Mouse (Mus musculus): Measurements from ENCODE around the gene Abca2. TPM values are rescaled to one million over a fixed set of nuclear protein-coding genes. Genes with fewer than 3 reads are reported as not detected.

Abca2 gene
- polyA plus RNA-seq, 1 experiment = 51.0 TPM

GRCm38 (mm10) chr2:25468962-25469915 is 40.7 kb downstream of the Abca2 start:
- H3K36me3 ChIP-seq (ENCODE audit: control insufficient read depth, insufficient read depth, low read length) = no peaks in the 10 kb centered on the region
- no peak for TF ChIP-seq CTCF (conservative IDR thresholded peaks at IDR 0.05; ENCODE audit: insufficient read depth, insufficient read length, low read depth, low read length)
- TF ChIP-seq POLR2A (IDR thresholded peaks at IDR 0.05; ENCODE audit: low read depth, low read length) = no peak
- 70% methylated on average over 10 of the region's 10 CpGs for WGBS
- peaks cover 8% of the 10 kb centered on the region; the same call in 1 of the 2 replicates for H3K4me1 ChIP-seq (ENCODE audit: control insufficient read depth, insufficient read depth, low read length)
- H3K4me3 ChIP-seq (ENCODE audit: insufficient read depth, low read depth, low read length) = no peak overlapping the region
- H3K27me3 ChIP-seq (replicated peaks; ENCODE audit: control insufficient read depth, insufficient read depth, low read length) = no peaks in the 10 kb centered on the region
- peak overlapping the region; percentile 57 for H3K27ac ChIP-seq (ENCODE audit: insufficient read depth, low read depth, low read length)
- DNase-seq = peak; percentile 70

GRCm38 (mm10) chr2:25469969-25470368 is 41.5 kb downstream of the Abca2 start, which contains the start of gene Ptgds:
Ptgds (minus strand) TSS chr2:25470046.
- H3K4me3 ChIP-seq (ENCODE audit: insufficient read depth, low read depth, low read length) = no peak within 1 kb of the TSS
- H3K4me1 ChIP-seq (ENCODE audit: control insufficient read depth, insufficient read depth, low read length) = peaks cover 8% of the 10 kb centered on the region; the same call in 1 of the 2 replicates
- no peak for TF ChIP-seq POLR2A (IDR thresholded peaks at IDR 0.05; ENCODE audit: low read depth, low read length)
- no peak for TF ChIP-seq CTCF (conservative IDR thresholded peaks at IDR 0.05; ENCODE audit: insufficient read depth, insufficient read length, low read depth, low read length)
- no peaks in the 10 kb centered on the region for H3K27me3 ChIP-seq (replicated peaks; ENCODE audit: control insufficient read depth, insufficient read depth, low read length)
- H3K36me3 ChIP-seq (ENCODE audit: control insufficient read depth, insufficient read depth, low read length) = no peaks in the 10 kb centered on the region
- H3K27ac ChIP-seq (ENCODE audit: insufficient read depth, low read depth, low read length) = peak within 1 kb of the TSS; percentile 57
- WGBS = 63% methylated on average over 6 of the region's 6 CpGs
- no peak for DNase-seq

GRCm38 (mm10) chr2:25472550-25472949 is 44.0 kb downstream of the Abca2 start:
- Histone ChIP-seq H3K4me1 (ENCODE audit: control insufficient read depth, insufficient read depth, low read length) (peaks cover 8% of the 10 kb centered on the region; the same call in 1 of the 2 replicates), H3K4me3 (ENCODE audit: insufficient read depth, low read depth, low read length) (no peak overlapping the region), H3K27me3 (replicated peaks; ENCODE audit: control insufficient read depth, insufficient read depth, low read length) (no peaks in the 10 kb centered on the region), H3K36me3 (ENCODE audit: control insufficient read depth, insufficient read depth, low read length) (no peaks in the 10 kb centered on the region), H3K27ac (ENCODE audit: insufficient read depth, low read depth, low read length) (no peak overlapping the region)
- no peak; the same call in 1 of the 2 replicates for TF ChIP-seq CTCF (conservative IDR thresholded peaks at IDR 0.05; ENCODE audit: insufficient read depth, insufficient read length, low read depth, low read length)
- no peak for TF ChIP-seq POLR2A (IDR thresholded peaks at IDR 0.05; ENCODE audit: low read depth, low read length)
- WGBS = 70% methylated on average over 2 of the region's 2 CpGs
- DNase-seq = no peak

- peaks cover 10% of the 10 kb centered on the region; the same call in 1 of the 2 replicates for H3K4me1 ChIP-seq (ENCODE audit: control insufficient read depth, insufficient read depth, low read length)
- DNase-seq = no peak
- H3K36me3 ChIP-seq (ENCODE audit: control insufficient read depth, insufficient read depth, low read length) = no peaks in the 10 kb centered on the region
- H3K27ac ChIP-seq (ENCODE audit: insufficient read depth, low read depth, low read length) = no peak overlapping the region
- TF ChIP-seq CTCF (conservative IDR thresholded peaks at IDR 0.05; ENCODE audit: insufficient read depth, insufficient read length, low read depth, low read length) (no peak), POLR2A (IDR thresholded peaks at IDR 0.05; ENCODE audit: low read depth, low read length) (no peak)
- WGBS = 87% methylated on average over 8 of the region's 8 CpGs
- no peaks in the 10 kb centered on the region for H3K27me3 ChIP-seq (replicated peaks; ENCODE audit: control insufficient read depth, insufficient read depth, low read length)
- H3K4me3 ChIP-seq (ENCODE audit: insufficient read depth, low read depth, low read length) = no peak overlapping the region
These were observed 49.0 kb downstream of the Abca2 start for GRCm38 (mm10) chr2:25477541-25477940.

GRCm38 (mm10) chr2:25477967-25478675 is 49.6 kb downstream of the Abca2 start:
- H3K27ac ChIP-seq (ENCODE audit: insufficient read depth, low read depth, low read length) = no peak overlapping the region
- TF ChIP-seq POLR2A (IDR thresholded peaks at IDR 0.05; ENCODE audit: low read depth, low read length) = no peak
- no peaks in the 10 kb centered on the region for H3K36me3 ChIP-seq (ENCODE audit: control insufficient read depth, insufficient read depth, low read length)
- no peaks in the 10 kb centered on the region for H3K27me3 ChIP-seq (replicated peaks; ENCODE audit: control insufficient read depth, insufficient read depth, low read length)
- 78% methylated on average over 3 of the region's 3 CpGs for WGBS
- H3K4me1 ChIP-seq (ENCODE audit: control insufficient read depth, insufficient read depth, low read length) = peaks cover 9% of the 10 kb centered on the region; the same call in 1 of the 2 replicates
- no peak overlapping the region for H3K4me3 ChIP-seq (ENCODE audit: insufficient read depth, low read depth, low read length)
- DNase-seq = peak; percentile 78

- TF ChIP-seq CTCF (conservative IDR thresholded peaks at IDR 0.05; ENCODE audit: insufficient read depth, insufficient read length, low read depth, low read length) (no peak), POLR2A (IDR thresholded peaks at IDR 0.05; ENCODE audit: low read depth, low read length) (no peak)
- DNase-seq = peak; percentile 33
- H3K27me3 ChIP-seq (replicated peaks; ENCODE audit: control insufficient read depth, insufficient read depth, low read length) = no peaks in the 10 kb centered on the region
- no peak overlapping the region for H3K27ac ChIP-seq (ENCODE audit: insufficient read depth, low read depth, low read length)
- WGBS = 50% methylated on average over 10 of the region's 10 CpGs
- H3K4me3 ChIP-seq (ENCODE audit: insufficient read depth, low read depth, low read length) = no peak overlapping the region
- H3K4me1 ChIP-seq (ENCODE audit: control insufficient read depth, insufficient read depth, low read length) = peaks cover 6% of the 10 kb centered on the region; the same call in 1 of the 2 replicates
- no peaks in the 10 kb centered on the region for H3K36me3 ChIP-seq (ENCODE audit: control insufficient read depth, insufficient read depth, low read length)
These were observed 51.2 kb downstream of the Abca2 start for GRCm38 (mm10) chr2:25479551-25480311.

Data from kidney, adult 2 months (tissue).